In the genomic region with DNA sequence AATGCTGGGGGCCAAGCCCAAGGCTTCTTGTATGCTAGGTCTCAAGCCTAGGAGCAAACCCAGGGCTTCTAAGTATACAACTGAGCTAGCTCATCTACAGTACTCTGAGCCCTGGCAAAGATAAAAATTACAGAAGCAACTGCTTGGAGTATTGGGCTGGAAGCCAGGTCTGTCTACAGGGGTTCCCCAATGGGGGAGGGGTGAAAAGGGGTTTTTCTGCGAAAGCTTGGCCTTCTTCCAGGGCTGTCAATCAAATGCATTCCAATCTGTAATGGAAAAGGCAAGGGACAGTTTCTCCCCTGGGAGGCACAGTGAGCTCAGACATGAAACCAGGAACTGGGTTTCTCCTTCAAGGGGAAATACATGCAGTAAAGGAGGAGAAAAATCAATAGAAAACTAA, we compare ENCODE assay signal across 8 mouse cellular contexts.
DNase-seq lines count a peak whose midpoint lies in the region; ATAC-seq lines count a peak whose summit lies in the region.

No protein-coding gene starts in this region.

- H3K9me3 ChIP-seq in forebrain, embryonic 12.5 days, result no peaks in the 10 kb centered on the region
- no peaks in the 10 kb centered on the region for H3K9me3 ChIP-seq in forebrain, embryonic 10.5 days
- H3K9me3 ChIP-seq in embryonic facial prominence, embryonic 13.5 days, result no peaks in the 10 kb centered on the region

- H3K36me3 ChIP-seq in forebrain, embryonic 12.5 days (replicated peaks), result no peaks in the 10 kb centered on the region
- H3K36me3 ChIP-seq in forebrain, embryonic 10.5 days (replicated peaks), result no peaks in the 10 kb centered on the region
- no peaks in the 10 kb centered on the region for H3K36me3 ChIP-seq in embryonic facial prominence, embryonic 13.5 days

- H3K4me1 ChIP-seq in forebrain, embryonic 12.5 days, result peaks cover 20% of the 10 kb centered on the region
- H3K4me1 ChIP-seq in forebrain, embryonic 10.5 days, result peaks cover 19% of the 10 kb centered on the region
- H3K4me1 ChIP-seq in embryonic facial prominence, embryonic 13.5 days, result peaks cover 34% of the 10 kb centered on the region

- H3K27ac ChIP-seq in forebrain, embryonic 12.5 days, result peak overlapping the region; percentile 33; the same call in 1 of the 2 replicates
- H3K27ac ChIP-seq in forebrain, embryonic 10.5 days, result no peak overlapping the region; the same call in 1 of the 2 replicates
- 0 out of 2 replicates have a peak overlapping the region, but pooled peaks have one; percentile 36 for H3K27ac ChIP-seq in embryonic facial prominence, embryonic 13.5 days

- no peak overlapping the region for H3K4me2 ChIP-seq in forebrain, embryonic 12.5 days
- H3K4me2 ChIP-seq in embryonic facial prominence, embryonic 13.5 days, result no peak overlapping the region

- no peak overlapping the region for H3K4me3 ChIP-seq in forebrain, embryonic 12.5 days (replicated peaks)
- H3K4me3 ChIP-seq in forebrain, embryonic 10.5 days, result no peak overlapping the region
- no peak overlapping the region for H3K4me3 ChIP-seq in embryonic facial prominence, embryonic 13.5 days

- no peak overlapping the region for H3K9ac ChIP-seq in forebrain, embryonic 12.5 days
- no peak overlapping the region for H3K9ac ChIP-seq in embryonic facial prominence, embryonic 13.5 days

- ATAC-seq in forebrain, embryonic 12.5 days (ENCODE audit: low FRiP score), result peak; percentile 36; the same call in 1 of the 2 replicates
- ATAC-seq in embryonic facial prominence, embryonic 13.5 days (ENCODE audit: insufficient number of reproducible peaks, insufficient read depth, low FRiP score, low TSS enrichment, low read depth), result no peak

- no peaks in the 10 kb centered on the region for H3K27me3 ChIP-seq in forebrain, embryonic 12.5 days
- H3K27me3 ChIP-seq in forebrain, embryonic 10.5 days (ENCODE audit: poor library complexity, severe bottlenecking), result no peaks in the 10 kb centered on the region
- no peaks in the 10 kb centered on the region for H3K27me3 ChIP-seq in embryonic facial prominence, embryonic 13.5 days

- intact Hi-C loops in left cerebral cortex, postnatal 4 days (cut with DNase I), result no loop called here
- intact Hi-C loops in left cerebral cortex, postnatal 25 days (cut with DNase I), result no loop called here

- DNase-seq in forebrain, embryonic 10.5 days (ENCODE audit: extremely low spot score, low spot score), result no peak
- DNase-seq in left cerebral cortex, postnatal 4 days, result peak; percentile 71
- no peak for DNase-seq in left cerebral cortex, postnatal 25 days (ENCODE audit: low spot score in 2 of 2)
- DNase-seq in induced T-regulatory cell, adult 2 months (ENCODE audit: low read depth), result peak; percentile 60
- DNase-seq in thymus, postnatal 25 days, result no peak
- no peak for DNase-seq in urinary bladder, postnatal 4 days (ENCODE audit: low spot score in 2 of 2)

- 28% methylated on average over 1 of the region's 1 CpGs for WGBS in forebrain, embryonic 12.5 days
- 69% methylated on average over 1 of the region's 1 CpGs for WGBS in forebrain, embryonic 10.5 days
- WGBS in embryonic facial prominence, embryonic 13.5 days, result 7% methylated on average over 1 of the region's 1 CpGs

Comparison
In these comparisons a context has a peak if more than half of its experiments do, and no peak if none do; other contexts are left out.
1. DNase-seq: peak in left cerebral cortex, postnatal 4 days (single experiment) and induced T-regulatory cell, adult 2 months (single experiment); none in forebrain, embryonic 10.5 days (single experiment), left cerebral cortex, postnatal 25 days (0 of 2), thymus, postnatal 25 days (single experiment) and urinary bladder, postnatal 4 days (0 of 2).